1 mouse cellular context compared by ENCODE assay signal in the genomic region with DNA sequence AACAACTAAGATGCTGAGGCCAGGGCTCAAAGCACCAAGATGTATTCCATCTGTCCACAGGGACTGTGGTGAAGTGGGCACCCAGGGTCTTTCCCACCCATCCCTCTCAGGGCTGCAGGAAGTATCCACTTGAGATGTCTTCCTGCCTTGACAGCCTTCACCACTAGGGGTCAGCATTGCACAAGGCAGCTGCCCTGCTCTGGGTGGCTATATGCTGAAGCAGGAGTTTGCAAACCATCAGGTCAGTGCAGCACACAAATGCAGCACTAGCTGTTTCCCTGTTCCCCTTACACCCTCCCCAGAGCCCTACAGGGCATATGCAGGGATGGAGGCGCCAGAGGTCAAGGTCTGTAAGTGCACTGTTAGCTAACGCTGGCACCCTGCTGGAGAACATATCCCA.
A peak's percentile ranks its signal among the peaks of the same experiment; 100 is the strongest.
TF ChIP-seq lines count a peak whose summit lies in the region.

No protein-coding gene starts in this region.

TF ChIP-seq in CH12.LX, 34 proteins besides CTCF, POLR2A, EP300 and RAD21 (continued from another document):
- no peak for TF ChIP-seq MAZ (IDR thresholded peaks at IDR 0.05; ENCODE audit: low read depth, low read length)
- TF ChIP-seq SIN3A (IDR thresholded peaks at IDR 0.05; ENCODE audit: low read length): no peak
- no peak for TF ChIP-seq TBP (conservative IDR thresholded peaks at IDR 0.05; ENCODE audit: low read depth, low read length)
- no peak for TF ChIP-seq GABPA (IDR thresholded peaks at IDR 0.05; ENCODE audit: insufficient replicate concordance, low read depth, low read length)
- TF ChIP-seq E2F4 (IDR thresholded peaks at IDR 0.05; ENCODE audit: insufficient replicate concordance, low read depth, low read length): no peak
- no peak for TF ChIP-seq USF2 (conservative IDR thresholded peaks at IDR 0.05; ENCODE audit: low read depth, low read length)
- no peak for TF ChIP-seq BHLHE40 (IDR thresholded peaks at IDR 0.05; ENCODE audit: low read depth, low read length)
- TF ChIP-seq TCF12 (IDR thresholded peaks at IDR 0.05; ENCODE audit: low read depth, low read length): 0 out of 2 replicates have a peak, but pooled peaks have one; percentile 33
- TF ChIP-seq MEF2A (IDR thresholded peaks at IDR 0.05; ENCODE audit: borderline replicate concordance, low read depth, low read length): peak; percentile 38; the same call in 1 of the 2 replicates
- no peak for TF ChIP-seq HCFC1 (IDR thresholded peaks at IDR 0.05; ENCODE audit: low read depth, low read length)
- peak; percentile 54; the same call in 1 of the 2 replicates for TF ChIP-seq MAFK (IDR thresholded peaks at IDR 0.05; ENCODE audit: insufficient replicate concordance, low read length)
- no peak for TF ChIP-seq NRF1 (IDR thresholded peaks at IDR 0.05; ENCODE audit: low read depth, low read length)
- TF ChIP-seq ELF1 (IDR thresholded peaks at IDR 0.05; ENCODE audit: low read depth, low read length): peak; percentile 58
